Mouse (Mus musculus) lung, postnatal 36 days (tissue): ENCODE results near the gene Ralgapa2.

Experiments used
- DNase-seq: peaks from one replicate; pipeline ENCODE4 v3.0.0; 2022; ENCODE audit warnings: mixed read lengths

Ralgapa2 gene

GRCm38 (mm10) chr2:146356524-146356923, 155.6 kb downstream of the Ralgapa2 start:
- no peak for DNase-seq

GRCm38 (mm10) chr2:146350230-146350629, 161.9 kb downstream of the Ralgapa2 start:
- DNase-seq, result no peak

GRCm38 (mm10) chr2:146347942-146348341, 164.2 kb downstream of the Ralgapa2 start:
- no peak for DNase-seq

GRCm38 (mm10) chr2:146340090-146340489, 172.1 kb downstream of the Ralgapa2 start:
- no peak for DNase-seq

- DNase-seq, result no peak
Observed at GRCm38 (mm10) chr2:146337540-146337939, 174.6 kb downstream of the Ralgapa2 start.

- DNase-seq, result no peak
Observed at GRCm38 (mm10) chr2:146331894-146332476, 180.2 kb downstream of the Ralgapa2 start.

- peak; percentile 29 for DNase-seq
Observed at GRCm38 (mm10) chr2:146330772-146331281, 181.3 kb downstream of the Ralgapa2 start.

- DNase-seq, result no peak
Observed at GRCm38 (mm10) chr2:146330101-146330500, 182.0 kb downstream of the Ralgapa2 start.

GRCm38 (mm10) chr2:146326654-146327053, 185.5 kb downstream of the Ralgapa2 start:
- no peak for DNase-seq

- DNase-seq, result no peak
Observed at GRCm38 (mm10) chr2:146324907-146325715, 187.0 kb downstream of the Ralgapa2 start.

- DNase-seq, result no peak
Observed at GRCm38 (mm10) chr2:146324140-146324906, 187.8 kb downstream of the Ralgapa2 start.

GRCm38 (mm10) chr2:146323528-146323927, 188.6 kb downstream of the Ralgapa2 start:
- no peak for DNase-seq

- no peak for DNase-seq
Observed at GRCm38 (mm10) chr2:146322770-146323169, 189.4 kb downstream of the Ralgapa2 start.

- DNase-seq, result no peak
Observed at GRCm38 (mm10) chr2:146322019-146322418, 190.1 kb downstream of the Ralgapa2 start.

- DNase-seq, result no peak
Observed at GRCm38 (mm10) chr2:146320666-146321065, 191.5 kb downstream of the Ralgapa2 start.

- no peak for DNase-seq
Observed at GRCm38 (mm10) chr2:146314751-146315150, 197.4 kb downstream of the Ralgapa2 start.

- no peak for DNase-seq
Observed at GRCm38 (mm10) chr2:146313811-146314210, 198.3 kb downstream of the Ralgapa2 start.

GRCm38 (mm10) chr2:146310760-146311159, 201.4 kb downstream of the Ralgapa2 start:
- DNase-seq, result no peak

- peak; percentile 77 for DNase-seq
Observed at GRCm38 (mm10) chr2:146310291-146310690, 201.9 kb downstream of the Ralgapa2 start.

GRCm38 (mm10) chr2:146309413-146309812, 202.7 kb downstream of the Ralgapa2 start:
- DNase-seq, result no peak

GRCm38 (mm10) chr2:146307060-146307459, 205.1 kb downstream of the Ralgapa2 start:
- DNase-seq, result no peak

GRCm38 (mm10) chr2:146302094-146302699, 209.9 kb downstream of the Ralgapa2 start:
- no peak for DNase-seq

GRCm38 (mm10) chr2:146300500-146301020, 211.6 kb downstream of the Ralgapa2 start:
- DNase-seq, result no peak
